Mouse (Mus musculus): Measurements from ENCODE around the gene Daam2. TPM values are rescaled to one million over a fixed set of nuclear protein-coding genes. Genes with fewer than 3 reads are reported as not detected.

Gene Daam2
- total and polyA plus RNA-seq, 2 experiments from 2014 or later, result 2.2 to 12.9 TPM

- H3K27me3 ChIP-seq (ENCODE audit: insufficient read depth, low read length), result no peaks in the 10 kb centered on the region
- H3K9ac ChIP-seq (replicated peaks; ENCODE audit: low read length), result no peak overlapping the region
- no peak overlapping the region for H3K4me3 ChIP-seq (ENCODE audit: low read length)
- TF ChIP-seq CTCF (IDR thresholded peaks at IDR 0.05; ENCODE audit: low read depth), result no peak
- no peaks in the 10 kb centered on the region for H3K36me3 ChIP-seq (ENCODE audit: insufficient read depth, low read length)
- H3K4me2 ChIP-seq (ENCODE audit: low read depth, low read length), result no peak overlapping the region
- 45% methylated on average over 3 of the region's 3 CpGs for WGBS
- H3K27ac ChIP-seq, result no peak overlapping the region
- H3K4me1 ChIP-seq (ENCODE audit: insufficient read depth, low read length), result no peaks in the 10 kb centered on the region
- DNase-seq (ENCODE audit: low spot score) (no peak), ATAC-seq (no peak)
- H3K9me3 ChIP-seq (ENCODE audit: low read length), result no peaks in the 10 kb centered on the region
These were observed 66.0 kb downstream of the Daam2 start for GRCm38 (mm10) chr17:49498169-49498568.

GRCm38 (mm10) chr17:49493276-49493675 lies 70.9 kb downstream of the Daam2 start:
- WGBS, result 94% methylated on average over 4 of the region's 4 CpGs
- no peak for ATAC-seq
- no peak for DNase-seq (ENCODE audit: low spot score)
- Histone ChIP-seq H3K27me3 (ENCODE audit: insufficient read depth, low read length) (no peaks in the 10 kb centered on the region), H3K9ac (replicated peaks; ENCODE audit: low read length) (no peak overlapping the region), H3K4me3 (ENCODE audit: low read length) (no peak overlapping the region), H3K4me2 (ENCODE audit: low read depth, low read length) (no peak overlapping the region), H3K4me1 (ENCODE audit: insufficient read depth, low read length) (no peaks in the 10 kb centered on the region), H3K36me3 (ENCODE audit: insufficient read depth, low read length) (no peaks in the 10 kb centered on the region), H3K9me3 (ENCODE audit: low read length) (no peaks in the 10 kb centered on the region), H3K27ac (no peak overlapping the region)
- peak; percentile 22; the same call in 1 of the 2 replicates for TF ChIP-seq CTCF (IDR thresholded peaks at IDR 0.05; ENCODE audit: low read depth)

GRCm38 (mm10) chr17:49489098-49489497 lies 75.0 kb downstream of the Daam2 start:
- H3K27ac ChIP-seq, result no peak overlapping the region
- DNase-seq (ENCODE audit: low spot score) (no peak), ATAC-seq (no peak)
- no peak overlapping the region for H3K4me3 ChIP-seq (ENCODE audit: low read length)
- no peak overlapping the region for H3K4me2 ChIP-seq (ENCODE audit: low read depth, low read length)
- H3K9me3 ChIP-seq (ENCODE audit: low read length), result no peaks in the 10 kb centered on the region
- WGBS, result 59% methylated on average over 5 of the region's 5 CpGs
- H3K36me3 ChIP-seq (ENCODE audit: insufficient read depth, low read length), result no peaks in the 10 kb centered on the region
- no peak overlapping the region for H3K9ac ChIP-seq (replicated peaks; ENCODE audit: low read length)
- H3K4me1 ChIP-seq (ENCODE audit: insufficient read depth, low read length), result no peaks in the 10 kb centered on the region
- TF ChIP-seq CTCF (IDR thresholded peaks at IDR 0.05; ENCODE audit: low read depth), result no peak
- H3K27me3 ChIP-seq (ENCODE audit: insufficient read depth, low read length), result no peaks in the 10 kb centered on the region

GRCm38 (mm10) chr17:49484435-49484834 lies 79.7 kb downstream of the Daam2 start:
- no peak overlapping the region for H3K4me2 ChIP-seq (ENCODE audit: low read depth, low read length)

GRCm38 (mm10) chr17:49481876-49482275 lies 82.3 kb downstream of the Daam2 start:
- 82% methylated on average over 3 of the region's 3 CpGs for WGBS
- H3K36me3 ChIP-seq (ENCODE audit: insufficient read depth, low read length), result no peaks in the 10 kb centered on the region
- no peak for TF ChIP-seq CTCF (IDR thresholded peaks at IDR 0.05; ENCODE audit: low read depth)
- no peak overlapping the region for H3K9ac ChIP-seq (replicated peaks; ENCODE audit: low read length)
- H3K9me3 ChIP-seq (ENCODE audit: low read length), result no peaks in the 10 kb centered on the region
- H3K4me1 ChIP-seq (ENCODE audit: insufficient read depth, low read length), result no peaks in the 10 kb centered on the region
- no peak overlapping the region for H3K4me2 ChIP-seq (ENCODE audit: low read depth, low read length)
- no peak for DNase-seq (ENCODE audit: low spot score)
- H3K4me3 ChIP-seq (ENCODE audit: low read length), result no peak overlapping the region
- no peak for ATAC-seq
- no peaks in the 10 kb centered on the region for H3K27me3 ChIP-seq (ENCODE audit: insufficient read depth, low read length)
- H3K27ac ChIP-seq, result no peak overlapping the region

More at GRCm38 (mm10) chr17:49484435-49484834, 79.7 kb downstream of the Daam2 start:
- no peak for TF ChIP-seq CTCF (IDR thresholded peaks at IDR 0.05; ENCODE audit: low read depth)
- 78% methylated on average over 3 of the region's 3 CpGs for WGBS
- Histone ChIP-seq H3K9ac (replicated peaks; ENCODE audit: low read length) (no peak overlapping the region), H3K27ac (no peak overlapping the region), H3K27me3 (ENCODE audit: insufficient read depth, low read length) (no peaks in the 10 kb centered on the region), H3K36me3 (ENCODE audit: insufficient read depth, low read length) (no peaks in the 10 kb centered on the region), H3K4me1 (ENCODE audit: insufficient read depth, low read length) (no peaks in the 10 kb centered on the region), H3K9me3 (ENCODE audit: low read length) (no peaks in the 10 kb centered on the region), H3K4me3 (ENCODE audit: low read length) (no peak overlapping the region)
- no peak for ATAC-seq
- no peak for DNase-seq (ENCODE audit: low spot score)

- H3K9me3 ChIP-seq (ENCODE audit: low read length), result no peaks in the 10 kb centered on the region
- no peaks in the 10 kb centered on the region for H3K4me1 ChIP-seq (ENCODE audit: insufficient read depth, low read length)
- no peak overlapping the region for H3K4me2 ChIP-seq (ENCODE audit: low read depth, low read length)
- H3K4me3 ChIP-seq (ENCODE audit: low read length), result no peak overlapping the region
- no peaks in the 10 kb centered on the region for H3K36me3 ChIP-seq (ENCODE audit: insufficient read depth, low read length)
- no peak for DNase-seq (ENCODE audit: low spot score)
- no peaks in the 10 kb centered on the region for H3K27me3 ChIP-seq (ENCODE audit: insufficient read depth, low read length)
- no peak overlapping the region for H3K9ac ChIP-seq (replicated peaks; ENCODE audit: low read length)
- H3K27ac ChIP-seq, result no peak overlapping the region
- TF ChIP-seq CTCF (IDR thresholded peaks at IDR 0.05; ENCODE audit: low read depth), result no peak
- WGBS, result 75% methylated on average over 4 of the region's 4 CpGs
- ATAC-seq, result no peak
These were observed 86.8 kb downstream of the Daam2 start for GRCm38 (mm10) chr17:49477370-49477769.

GRCm38 (mm10) chr17:49475174-49475573 lies 89.0 kb downstream of the Daam2 start:
- H3K9ac ChIP-seq (replicated peaks; ENCODE audit: low read length), result no peak overlapping the region
- no peaks in the 10 kb centered on the region for H3K4me1 ChIP-seq (ENCODE audit: insufficient read depth, low read length)
- H3K36me3 ChIP-seq (ENCODE audit: insufficient read depth, low read length), result no peaks in the 10 kb centered on the region
- DNase-seq (ENCODE audit: low spot score) (no peak), ATAC-seq (no peak)
- H3K4me2 ChIP-seq (ENCODE audit: low read depth, low read length), result no peak overlapping the region
- no peak overlapping the region for H3K4me3 ChIP-seq (ENCODE audit: low read length)
- TF ChIP-seq CTCF (IDR thresholded peaks at IDR 0.05; ENCODE audit: low read depth), result no peak
- no peak overlapping the region for H3K27ac ChIP-seq
- 88% methylated on average over 1 of the region's 1 CpGs for WGBS
- no peaks in the 10 kb centered on the region for H3K27me3 ChIP-seq (ENCODE audit: insufficient read depth, low read length)
- H3K9me3 ChIP-seq (ENCODE audit: low read length), result no peaks in the 10 kb centered on the region

Measured in hindbrain, postnatal 0 days (tissue).